Mouse (Mus musculus): Measurements from ENCODE around the gene Rad51ap1. TPM values are rescaled to one million over a fixed set of nuclear protein-coding genes. Genes with fewer than 3 reads are reported as not detected.

Gene Rad51ap1
- polyA plus RNA-seq (2021; fragmentation: Nextera tagmentation), result 1.1 and 1.8 TPM in 2 replicates
- long read RNA-seq, experiment 1, partial matches to known transcripts, result 0 of 3 reads
- long read RNA-seq, experiment 1, other reads (novel, unspliced or antisense), result 1 of 3 reads
- long read RNA-seq, experiment 2, partial matches to known transcripts, result 0 of 7 reads
- long read RNA-seq, experiment 2, other reads (novel, unspliced or antisense), result 3 of 7 reads

DNA sequence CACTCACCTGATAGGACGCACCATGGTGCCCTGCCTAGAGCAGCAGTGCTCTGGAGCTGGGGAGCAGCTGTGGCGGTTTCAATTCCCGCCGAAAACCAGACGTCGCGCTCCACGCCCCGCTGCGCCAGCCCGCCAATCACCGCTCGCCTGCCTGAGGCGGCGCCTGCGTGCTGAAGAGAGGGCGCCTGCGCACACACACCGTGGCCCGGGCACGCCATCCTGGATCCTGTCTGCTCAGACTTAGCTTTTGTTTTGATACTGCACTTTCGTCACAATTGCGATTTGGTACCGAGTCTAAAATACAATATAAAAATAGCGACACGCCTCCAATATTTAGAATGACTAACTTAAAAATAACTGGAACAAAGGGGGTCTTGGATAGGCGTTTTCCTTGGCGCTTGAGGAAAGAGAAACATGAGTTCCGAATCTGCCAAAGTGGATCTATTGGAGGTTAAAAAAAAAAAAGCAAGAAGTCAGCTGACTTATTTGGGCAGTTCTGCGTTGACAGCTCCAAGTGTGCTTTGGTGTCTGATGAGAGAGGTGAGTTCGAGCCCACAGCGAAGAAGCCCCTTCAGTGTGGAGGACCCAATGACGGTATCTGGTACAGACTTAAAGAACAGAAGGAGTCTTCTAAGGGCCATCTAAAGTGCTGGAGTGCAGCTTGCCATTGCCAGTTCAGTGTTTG, at the start of gene Rad51ap1, which contains the start of gene D6Wsu163e:
Gene Rad51ap1 (minus strand): TSS at position 101 of the 685 bp plus-strand sequence.
Gene D6Wsu163e (plus strand): TSS at position 476 of the 685 bp plus-strand sequence.

DNA sequence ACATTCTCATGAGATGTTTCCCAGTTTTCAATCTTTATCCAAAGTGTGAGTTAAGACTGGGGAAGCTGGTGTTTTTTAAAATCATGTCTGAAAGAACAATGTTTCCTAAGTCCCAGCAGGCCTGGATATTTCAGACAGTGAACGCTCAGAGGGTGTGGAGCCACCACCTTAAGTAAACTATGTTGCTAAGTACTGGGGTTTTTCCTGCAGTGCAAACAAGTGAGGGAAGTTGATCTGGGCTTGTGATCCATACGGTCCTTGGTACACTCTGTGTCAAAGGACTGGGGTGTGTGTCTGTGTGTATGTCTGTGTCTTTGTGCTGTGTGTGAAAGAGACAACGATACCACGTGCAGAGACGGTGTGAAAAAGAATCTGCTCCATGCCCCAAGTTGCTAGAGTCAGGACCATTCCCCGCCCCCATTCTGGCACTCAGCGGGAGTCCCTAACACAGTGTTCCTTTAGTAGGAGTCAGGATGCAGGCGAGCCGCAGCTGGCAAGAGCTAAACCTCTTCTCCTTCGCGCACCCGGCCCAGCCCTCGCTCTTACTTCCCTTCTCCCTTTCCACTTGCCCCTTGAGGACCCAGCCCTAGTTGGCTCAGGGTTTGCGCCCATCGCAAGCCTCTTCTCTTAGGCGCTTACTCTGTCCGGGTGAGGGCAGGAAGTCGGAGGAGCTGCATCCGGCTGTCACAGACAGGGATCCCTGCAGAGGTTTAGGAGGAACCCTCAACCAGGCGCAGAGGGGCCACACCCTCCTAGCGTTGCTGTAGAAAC, 18.1 kb downstream of the Rad51ap1 start, which contains the start of gene Dyrk4:
Gene Dyrk4 (minus strand): TSS at position 729 of the 771 bp plus-strand sequence.

Other genes with a start within 250 kb of the Rad51ap1 start
- gene Kcna6, start 198.9 kb downstream of the Rad51ap1 start, polyA plus RNA-seq (2021; fragmentation: Nextera tagmentation), result 12.5 and 12.8 TPM in 2 replicates
- 209 and 212 TPM in 2 replicates for gene Ndufa9, start 90.5 kb downstream of the Rad51ap1 start, polyA plus RNA-seq (2021; fragmentation: Nextera tagmentation)
- 0.06 and 0.13 TPM in 2 replicates for gene Akap3, start 86.5 kb downstream of the Rad51ap1 start, polyA plus RNA-seq (2021; fragmentation: Nextera tagmentation)
- gene Dyrk4, start 17.7 kb downstream of the Rad51ap1 start, polyA plus RNA-seq (2021; fragmentation: Nextera tagmentation), result 0.13 TPM in 1 of 2 replicates, not detected in the other
- gene D6Wsu163e, start 375 bp upstream of the Rad51ap1 start, polyA plus RNA-seq (2021; fragmentation: Nextera tagmentation), result 19.0 and 22.6 TPM in 2 replicates
- not detected in 2 replicates for gene Fgf6, start 76.0 kb upstream of the Rad51ap1 start, polyA plus RNA-seq (2021; fragmentation: Nextera tagmentation)
- not detected in 2 replicates for gene Fgf23, start 133.3 kb upstream of the Rad51ap1 start, polyA plus RNA-seq (2021; fragmentation: Nextera tagmentation)
- gene Tigar, start 170.0 kb upstream of the Rad51ap1 start, polyA plus RNA-seq (2021; fragmentation: Nextera tagmentation), result 6.7 and 7.8 TPM in 2 replicates
- gene Ccnd2, start 212.6 kb upstream of the Rad51ap1 start, polyA plus RNA-seq (2021; fragmentation: Nextera tagmentation), result 71.1 and 78.3 TPM in 2 replicates

Data from layer of hippocampus, adult 6 months (tissue).